Mouse (Mus musculus): ENCODE results near the gene Armh2. TPM values are rescaled to one million over a fixed set of nuclear protein-coding genes. Genes with fewer than 3 reads are reported as not detected.
A peak's percentile ranks its signal among the peaks of the same experiment; 100 is the strongest.

The Armh2 gene
- polyA plus RNA-seq, 1 experiment from 2014 or later = not detected

DNA sequence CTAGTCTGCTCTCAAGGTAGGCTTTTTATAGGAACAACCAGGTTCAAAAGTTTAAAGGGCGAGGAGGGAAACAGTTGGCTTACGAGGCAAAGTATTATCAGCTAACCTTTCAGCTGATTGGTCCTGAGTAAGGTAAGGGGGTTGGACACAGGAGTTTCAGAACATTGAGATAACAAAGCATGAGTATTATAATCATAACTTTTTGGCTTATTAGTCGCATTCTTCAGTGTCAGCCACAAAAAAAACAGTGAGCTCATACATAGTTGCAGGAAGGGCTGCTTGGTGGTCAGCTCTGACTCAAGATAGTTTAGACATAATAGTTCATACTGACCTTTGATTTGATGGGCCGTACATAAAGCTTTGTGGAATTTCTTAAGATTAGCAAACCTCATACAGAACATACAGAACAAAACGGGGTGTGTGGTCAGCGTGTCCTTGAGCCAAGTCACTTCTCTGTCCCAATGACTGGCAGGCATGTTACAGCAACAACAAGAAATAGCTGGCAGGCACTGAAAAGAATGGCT is 5.4 kb upstream of the Armh2 start:
- 75% methylated on average over 6 of the region's 6 CpGs for WGBS
- Histone ChIP-seq H3K27me3 (ENCODE audit: control insufficient read depth, insufficient read depth, low read length) (no peaks in the 10 kb centered on the region), H3K36me3 (ENCODE audit: control insufficient read depth, insufficient read depth, low read length) (no peaks in the 10 kb centered on the region), H3K9ac (ENCODE audit: low read depth, low read length) (no peak overlapping the region), H3K27ac (ENCODE audit: low read depth, low read length) (no peak overlapping the region), H3K4me3 (ENCODE audit: low read length) (no peak overlapping the region), H3K9me3 (ENCODE audit: control insufficient read depth, low read length) (no peaks in the 10 kb centered on the region), H3K4me1 (ENCODE audit: control insufficient read depth, insufficient read depth, low read length) (no peaks in the 10 kb centered on the region), H3K4me2 (replicated peaks; ENCODE audit: low read depth, low read length) (no peak overlapping the region)
- no peak for ATAC-seq (ENCODE audit: low FRiP score, low TSS enrichment)

DNA sequence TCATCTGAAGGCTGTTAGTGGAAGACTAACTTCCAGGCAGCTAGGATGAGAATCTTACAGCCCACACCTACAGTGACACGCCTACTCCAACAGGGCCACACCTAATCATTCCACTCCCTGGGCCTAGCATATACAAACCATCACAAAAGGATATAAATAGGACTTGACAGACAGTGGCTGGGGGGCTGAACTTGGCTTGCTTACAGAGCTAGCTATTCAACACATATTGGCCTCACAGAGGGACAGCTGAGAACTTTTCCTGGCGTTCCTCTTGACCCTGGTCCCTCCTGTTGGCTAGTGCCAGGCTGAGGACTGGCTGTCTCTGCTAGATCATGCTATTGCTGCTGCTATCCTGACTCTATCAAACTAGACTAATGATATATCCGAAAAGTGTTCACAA is 6.8 kb downstream of the Armh2 start:
- no peak for ATAC-seq (ENCODE audit: low FRiP score, low TSS enrichment)
- Histone ChIP-seq H3K9me3 (ENCODE audit: control insufficient read depth, low read length) (no peaks in the 10 kb centered on the region), H3K4me1 (ENCODE audit: control insufficient read depth, insufficient read depth, low read length) (no peaks in the 10 kb centered on the region), H3K4me3 (ENCODE audit: low read length) (no peak overlapping the region), H3K9ac (ENCODE audit: low read depth, low read length) (no peak overlapping the region), H3K27ac (ENCODE audit: low read depth, low read length) (no peak overlapping the region), H3K36me3 (ENCODE audit: control insufficient read depth, insufficient read depth, low read length) (peaks cover 30% of the 10 kb centered on the region), H3K4me2 (replicated peaks; ENCODE audit: low read depth, low read length) (no peak overlapping the region), H3K27me3 (ENCODE audit: control insufficient read depth, insufficient read depth, low read length) (no peaks in the 10 kb centered on the region)
- WGBS = 85% methylated on average over 3 of the region's 3 CpGs

DNA sequence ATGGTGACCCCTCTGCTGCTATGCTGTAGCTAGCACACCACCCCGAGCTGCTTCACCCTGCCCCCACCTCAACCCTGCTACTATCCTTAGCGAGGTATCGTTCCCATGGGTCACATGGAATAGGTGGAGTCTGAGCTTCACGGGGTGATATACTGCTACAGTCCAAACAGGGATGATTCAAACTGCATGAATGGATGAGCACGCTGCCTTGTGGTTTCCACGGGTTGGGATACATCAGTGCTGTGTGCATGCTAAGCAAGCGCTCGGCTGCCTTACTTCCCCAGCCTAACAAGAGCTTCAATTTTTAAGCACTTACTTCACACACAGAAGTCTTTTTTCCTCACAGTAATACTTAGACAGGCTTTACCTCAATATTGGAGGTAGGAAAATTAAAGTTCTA is 9.8 kb downstream of the Armh2 start:
- no peak overlapping the region for H3K4me3 ChIP-seq (ENCODE audit: low read length)
- no peaks in the 10 kb centered on the region for H3K9me3 ChIP-seq (ENCODE audit: control insufficient read depth, low read length)
- no peak overlapping the region for H3K4me2 ChIP-seq (replicated peaks; ENCODE audit: low read depth, low read length)
- no peaks in the 10 kb centered on the region for H3K27me3 ChIP-seq (ENCODE audit: control insufficient read depth, insufficient read depth, low read length)
- WGBS = 89% methylated on average over 8 of the region's 8 CpGs
- no peak overlapping the region for H3K27ac ChIP-seq (ENCODE audit: low read depth, low read length)
- H3K4me1 ChIP-seq (ENCODE audit: control insufficient read depth, insufficient read depth, low read length) = no peaks in the 10 kb centered on the region
- peaks cover 50% of the 10 kb centered on the region for H3K36me3 ChIP-seq (ENCODE audit: control insufficient read depth, insufficient read depth, low read length)
- no peak overlapping the region for H3K9ac ChIP-seq (ENCODE audit: low read depth, low read length)
- ATAC-seq (ENCODE audit: low FRiP score, low TSS enrichment) = no peak

DNA sequence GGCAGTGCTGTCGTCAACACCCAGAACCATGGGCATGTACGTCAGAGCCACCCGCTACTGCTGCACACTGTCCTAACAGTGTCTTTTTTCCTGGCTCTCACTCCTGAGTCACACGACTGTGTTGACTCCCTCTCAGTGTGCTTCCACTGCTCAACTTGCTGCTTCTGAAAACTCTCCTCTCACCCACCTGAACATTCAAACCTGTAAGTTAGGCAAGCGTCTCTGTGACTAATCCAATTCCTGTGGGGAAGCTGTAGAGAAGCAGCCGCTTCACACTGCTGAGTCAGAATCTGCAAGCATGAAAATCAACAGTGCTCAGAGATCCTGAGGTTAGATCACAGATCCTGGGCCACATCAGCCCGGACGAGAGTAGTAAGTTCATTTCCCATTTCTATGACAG is 10.4 kb downstream of the Armh2 start:
- H3K9ac ChIP-seq (ENCODE audit: low read depth, low read length) = no peak overlapping the region
- no peaks in the 10 kb centered on the region for H3K4me1 ChIP-seq (ENCODE audit: control insufficient read depth, insufficient read depth, low read length)
- no peaks in the 10 kb centered on the region for H3K9me3 ChIP-seq (ENCODE audit: control insufficient read depth, low read length)
- WGBS = 93% methylated on average over 8 of the region's 8 CpGs
- no peaks in the 10 kb centered on the region for H3K27me3 ChIP-seq (ENCODE audit: control insufficient read depth, insufficient read depth, low read length)
- no peak overlapping the region for H3K27ac ChIP-seq (ENCODE audit: low read depth, low read length)
- no peak overlapping the region for H3K4me2 ChIP-seq (replicated peaks; ENCODE audit: low read depth, low read length)
- ATAC-seq (ENCODE audit: low FRiP score, low TSS enrichment) = no peak
- peaks cover 56% of the 10 kb centered on the region for H3K36me3 ChIP-seq (ENCODE audit: control insufficient read depth, insufficient read depth, low read length)
- no peak overlapping the region for H3K4me3 ChIP-seq (ENCODE audit: low read length)

DNA sequence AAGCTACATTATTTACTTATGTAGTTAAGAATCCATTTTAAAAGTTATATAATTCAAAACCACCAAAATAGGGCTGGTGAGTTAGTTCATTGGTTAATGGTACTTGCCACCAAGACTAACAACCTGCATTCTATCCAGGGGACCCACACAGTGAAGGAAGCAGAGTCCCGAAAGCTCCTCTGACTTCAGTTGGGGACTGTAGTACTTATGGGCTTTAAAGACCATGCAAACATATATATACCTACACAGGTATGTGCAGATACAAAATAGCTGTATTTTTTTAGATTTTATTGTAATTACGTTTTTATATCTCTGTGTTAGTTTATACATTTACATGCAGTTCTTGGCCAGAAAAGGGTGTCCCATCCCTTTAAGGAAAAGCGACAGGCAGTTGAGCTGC is 15.7 kb downstream of the Armh2 start:
- no peaks in the 10 kb centered on the region for H3K27me3 ChIP-seq (ENCODE audit: control insufficient read depth, insufficient read depth, low read length)
- H3K4me3 ChIP-seq (ENCODE audit: low read length) = no peak overlapping the region
- peaks cover 6% of the 10 kb centered on the region; the same call in 1 of the 2 replicates for H3K4me1 ChIP-seq (ENCODE audit: control insufficient read depth, insufficient read depth, low read length)
- no peaks in the 10 kb centered on the region for H3K9me3 ChIP-seq (ENCODE audit: control insufficient read depth, low read length)
- no peak overlapping the region for H3K27ac ChIP-seq (ENCODE audit: low read depth, low read length)
- H3K9ac ChIP-seq (ENCODE audit: low read depth, low read length) = no peak overlapping the region
- peaks cover 66% of the 10 kb centered on the region for H3K36me3 ChIP-seq (ENCODE audit: control insufficient read depth, insufficient read depth, low read length)
- WGBS = 97% methylated on average over 3 of the region's 3 CpGs
- no peak for ATAC-seq (ENCODE audit: low FRiP score, low TSS enrichment)
- no peak overlapping the region for H3K4me2 ChIP-seq (replicated peaks; ENCODE audit: low read depth, low read length)

DNA sequence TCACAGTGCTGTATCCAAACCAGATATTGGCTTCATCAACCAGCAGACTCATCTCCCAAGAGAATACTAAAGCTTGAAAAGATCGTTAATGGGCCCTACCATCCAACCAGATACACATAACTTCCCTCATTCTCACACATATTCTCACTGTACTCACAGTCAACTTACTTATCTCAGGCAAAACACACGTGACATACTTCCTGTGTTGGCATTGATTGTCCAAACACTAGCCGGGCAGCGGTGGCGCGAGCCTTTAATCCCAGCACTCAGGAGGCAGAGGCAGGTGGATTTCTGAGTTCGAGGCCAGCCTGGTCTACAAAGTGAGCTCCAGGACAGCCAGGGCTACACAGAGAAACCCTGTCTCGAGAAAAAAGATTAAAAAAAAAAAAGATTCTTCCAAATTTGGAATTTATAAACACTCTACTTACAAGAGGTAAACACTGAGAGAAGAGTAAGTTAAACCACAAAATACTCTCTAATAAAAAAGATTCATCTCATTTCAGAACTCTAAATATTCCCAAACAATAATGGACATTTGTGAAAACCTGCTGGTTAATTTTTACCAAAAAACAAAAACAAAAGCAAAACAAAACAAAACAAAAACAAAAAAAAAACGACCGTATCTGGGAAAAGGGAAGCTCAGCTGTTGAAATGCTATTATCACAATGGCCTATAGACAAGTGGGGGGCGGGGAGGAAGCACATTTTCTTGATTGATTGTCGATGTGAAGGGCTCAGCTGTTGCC is 17.0 kb downstream of the Armh2 start:
- WGBS = 89% methylated on average over 12 of the region's 12 CpGs
- Histone ChIP-seq H3K9ac (ENCODE audit: low read depth, low read length) (no peak overlapping the region), H3K9me3 (ENCODE audit: control insufficient read depth, low read length) (no peaks in the 10 kb centered on the region), H3K4me1 (ENCODE audit: control insufficient read depth, insufficient read depth, low read length) (peaks cover 6% of the 10 kb centered on the region; the same call in 1 of the 2 replicates), H3K27ac (ENCODE audit: low read depth, low read length) (no peak overlapping the region), H3K27me3 (ENCODE audit: control insufficient read depth, insufficient read depth, low read length) (no peaks in the 10 kb centered on the region), H3K4me2 (replicated peaks; ENCODE audit: low read depth, low read length) (no peak overlapping the region), H3K4me3 (ENCODE audit: low read length) (no peak overlapping the region), H3K36me3 (ENCODE audit: control insufficient read depth, insufficient read depth, low read length) (peaks cover 56% of the 10 kb centered on the region)
- ATAC-seq (ENCODE audit: low FRiP score, low TSS enrichment) = no peak

DNA sequence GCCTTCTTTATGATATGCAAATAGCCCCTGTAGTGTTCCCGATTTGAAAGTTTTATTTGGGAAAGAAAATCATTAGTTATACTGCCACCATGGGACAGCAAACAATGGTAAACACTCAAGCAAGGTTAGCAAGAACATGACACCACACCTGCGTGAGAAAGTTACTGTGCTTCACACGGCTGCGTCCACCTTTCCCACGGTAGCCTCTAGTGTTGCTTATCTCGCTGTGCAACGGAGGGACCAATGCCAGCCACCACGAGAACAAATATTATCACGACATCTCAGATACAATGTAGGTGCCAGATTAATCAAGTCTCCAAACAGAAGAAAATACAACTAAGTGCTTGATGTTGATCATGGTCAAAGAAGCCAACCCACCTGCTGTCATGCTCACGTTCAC is 18.4 kb downstream of the Armh2 start:
- no peak overlapping the region for H3K27ac ChIP-seq (ENCODE audit: low read depth, low read length)
- H3K4me2 ChIP-seq (replicated peaks; ENCODE audit: low read depth, low read length) = no peak overlapping the region
- H3K4me1 ChIP-seq (ENCODE audit: control insufficient read depth, insufficient read depth, low read length) = peaks cover 6% of the 10 kb centered on the region; the same call in 1 of the 2 replicates
- H3K9me3 ChIP-seq (ENCODE audit: control insufficient read depth, low read length) = no peaks in the 10 kb centered on the region
- H3K27me3 ChIP-seq (ENCODE audit: control insufficient read depth, insufficient read depth, low read length) = no peaks in the 10 kb centered on the region
- ATAC-seq (ENCODE audit: low FRiP score, low TSS enrichment) = no peak
- no peak overlapping the region for H3K9ac ChIP-seq (ENCODE audit: low read depth, low read length)
- 92% methylated on average over 10 of the region's 10 CpGs for WGBS
- peaks cover 47% of the 10 kb centered on the region for H3K36me3 ChIP-seq (ENCODE audit: control insufficient read depth, insufficient read depth, low read length)
- H3K4me3 ChIP-seq (ENCODE audit: low read length) = no peak overlapping the region

DNA sequence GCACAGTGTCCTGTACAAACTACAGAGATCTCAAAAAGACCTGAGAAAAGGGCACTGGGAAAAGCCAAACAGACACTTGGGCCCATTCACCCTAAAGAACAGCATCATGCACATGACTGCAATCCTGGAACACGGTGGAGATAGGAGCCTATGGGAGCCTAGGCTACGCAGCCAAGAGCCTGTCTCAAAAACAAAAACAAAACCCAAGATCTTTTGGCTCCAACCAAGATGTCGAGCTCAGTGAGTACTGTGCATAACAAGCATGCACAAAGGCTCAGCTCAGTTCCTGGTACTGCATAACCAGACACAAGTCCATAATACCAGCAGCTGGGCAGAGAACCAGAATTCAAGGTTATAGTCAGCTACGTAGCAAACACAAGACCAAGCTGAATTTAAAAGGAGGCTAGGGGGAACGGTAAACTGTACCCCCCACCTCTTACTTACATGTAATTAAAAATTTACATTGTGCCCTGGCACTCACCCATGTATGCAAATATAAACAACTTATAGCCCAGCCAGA is 19.4 kb downstream of the Armh2 start:
- H3K27ac ChIP-seq (ENCODE audit: low read depth, low read length) = no peak overlapping the region
- peaks cover 6% of the 10 kb centered on the region; the same call in 1 of the 2 replicates for H3K4me1 ChIP-seq (ENCODE audit: control insufficient read depth, insufficient read depth, low read length)
- H3K9me3 ChIP-seq (ENCODE audit: control insufficient read depth, low read length) = no peaks in the 10 kb centered on the region
- peak overlapping the region; percentile 91 for H3K9ac ChIP-seq (ENCODE audit: low read depth, low read length)
- peak overlapping the region; percentile 95 for H3K4me3 ChIP-seq (ENCODE audit: low read length)
- no peak for ATAC-seq (ENCODE audit: low FRiP score, low TSS enrichment)
- 70% methylated on average over 5 of the region's 5 CpGs for WGBS
- H3K4me2 ChIP-seq (replicated peaks; ENCODE audit: low read depth, low read length) = peak overlapping the region; percentile 65
- no peaks in the 10 kb centered on the region for H3K27me3 ChIP-seq (ENCODE audit: control insufficient read depth, insufficient read depth, low read length)
- H3K36me3 ChIP-seq (ENCODE audit: control insufficient read depth, insufficient read depth, low read length) = peaks cover 41% of the 10 kb centered on the region

DNA sequence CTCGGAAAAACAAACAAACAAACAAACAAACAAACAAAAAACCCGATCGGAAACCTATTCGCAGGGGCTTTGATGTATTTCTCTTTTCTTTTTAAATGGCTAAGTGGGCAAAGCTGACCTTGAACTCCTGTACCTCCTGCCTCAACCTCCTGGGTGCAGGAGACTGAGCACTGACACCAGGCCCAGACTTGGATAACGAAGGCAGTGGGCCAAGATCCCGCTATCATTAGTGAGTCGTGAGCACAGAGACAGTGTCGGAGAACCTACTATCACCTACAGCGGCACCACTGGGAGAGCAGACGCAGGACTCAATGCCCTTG is 20.0 kb downstream of the Armh2 start:
- H3K27ac ChIP-seq (ENCODE audit: low read depth, low read length) = peak overlapping the region; percentile 26; the same call in 1 of the 2 replicates
- 4% methylated on average over 10 of the region's 10 CpGs for WGBS
- peaks cover 6% of the 10 kb centered on the region; the same call in 1 of the 2 replicates for H3K4me1 ChIP-seq (ENCODE audit: control insufficient read depth, insufficient read depth, low read length)
- peak overlapping the region; percentile 91 for H3K9ac ChIP-seq (ENCODE audit: low read depth, low read length)
- peaks cover 35% of the 10 kb centered on the region for H3K36me3 ChIP-seq (ENCODE audit: control insufficient read depth, insufficient read depth, low read length)
- no peak for ATAC-seq (ENCODE audit: low FRiP score, low TSS enrichment)
- peak overlapping the region; percentile 65 for H3K4me2 ChIP-seq (replicated peaks; ENCODE audit: low read depth, low read length)
- no peaks in the 10 kb centered on the region for H3K27me3 ChIP-seq (ENCODE audit: control insufficient read depth, insufficient read depth, low read length)
- H3K9me3 ChIP-seq (ENCODE audit: control insufficient read depth, low read length) = no peaks in the 10 kb centered on the region
- H3K4me3 ChIP-seq (ENCODE audit: low read length) = peak overlapping the region; percentile 95
